Mouse (Mus musculus) cortical plate, adult 2 months (tissue): Measurements from ENCODE around the gene Zfp652.
A peak's percentile ranks its signal among the peaks of the same experiment; 100 is the strongest.

ENCODE experiments used
- CTCF ChIP-seq: fragments of 200-500 bp; IDR thresholded peaks from 2 replicates; pipeline ENCODE4 v1.5.1; 2011; ENCODE audit warnings: mild to moderate bottlenecking, control low read depth, low read length; ENCODE audit not compliant: insufficient read depth; ENCODE audit errors: extremely low read depth
- POLR2A ChIP-seq: fragments of 200-500 bp; IDR thresholded peaks from 2 replicates; pipeline ENCODE4 v1.6.1; 2011; ENCODE audit warnings: mild to moderate bottlenecking, low read length, control low read depth; ENCODE audit not compliant: insufficient read depth; ENCODE audit errors: extremely low read depth

DNA sequence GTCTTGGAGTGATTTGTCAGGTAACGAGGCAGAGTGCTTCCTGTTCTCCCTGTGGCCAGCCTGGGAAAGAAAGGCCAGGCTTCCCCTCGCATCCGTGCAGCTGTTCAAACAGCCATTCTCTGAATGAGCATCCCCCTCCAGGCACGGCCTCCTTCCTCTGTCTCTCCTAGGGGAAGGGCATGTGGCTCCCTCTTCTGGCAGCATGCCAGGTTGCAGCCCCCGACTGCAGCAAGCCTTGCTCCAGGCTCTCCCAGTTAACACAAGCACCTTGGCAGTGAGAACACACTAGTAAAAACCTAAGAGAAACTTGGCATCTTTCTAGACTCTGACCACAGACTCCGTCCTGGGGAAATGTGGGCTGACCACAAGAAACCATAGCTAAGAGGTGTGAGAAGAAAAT is 36.2 kb upstream of the Zfp652 start:
- TF ChIP-seq CTCF, result 0 out of 2 replicates have a peak, but pooled peaks have one; percentile 9
- no peak for TF ChIP-seq POLR2A
